Mouse (Mus musculus): ENCODE results near the gene Gas6.

DNA sequence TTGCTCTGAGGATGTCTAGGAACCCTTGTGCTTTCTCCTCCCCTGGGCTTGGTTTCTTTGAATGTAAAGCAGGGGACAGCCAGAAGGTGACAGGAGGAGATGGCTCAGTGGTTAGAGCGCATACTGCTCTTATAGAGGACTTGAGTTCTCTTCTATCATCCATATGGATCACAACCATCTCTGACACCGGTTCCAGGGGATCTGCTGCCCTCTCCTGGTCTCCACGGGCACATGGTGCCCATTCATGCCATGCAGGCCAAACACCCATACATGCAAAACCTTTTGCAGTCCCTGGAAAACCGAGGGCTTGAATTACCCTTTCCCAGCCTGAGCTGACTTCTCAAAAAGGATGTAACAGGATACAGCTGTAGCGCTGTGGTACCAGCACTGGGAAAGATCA lies 27.3 kb downstream of the Gas6 start:
- TF ChIP-seq TAL1 (conservative IDR thresholded peaks at IDR 0.05; ENCODE audit: low read depth, low read length) (no peak), CTCF (IDR thresholded peaks at IDR 0.05; ENCODE audit: low read depth, low read length) (no peak)

All from G1E (cell line).